Mouse (Mus musculus): ENCODE measurements around the gene Nudt16l1.

The Nudt16l1 gene

DNA sequence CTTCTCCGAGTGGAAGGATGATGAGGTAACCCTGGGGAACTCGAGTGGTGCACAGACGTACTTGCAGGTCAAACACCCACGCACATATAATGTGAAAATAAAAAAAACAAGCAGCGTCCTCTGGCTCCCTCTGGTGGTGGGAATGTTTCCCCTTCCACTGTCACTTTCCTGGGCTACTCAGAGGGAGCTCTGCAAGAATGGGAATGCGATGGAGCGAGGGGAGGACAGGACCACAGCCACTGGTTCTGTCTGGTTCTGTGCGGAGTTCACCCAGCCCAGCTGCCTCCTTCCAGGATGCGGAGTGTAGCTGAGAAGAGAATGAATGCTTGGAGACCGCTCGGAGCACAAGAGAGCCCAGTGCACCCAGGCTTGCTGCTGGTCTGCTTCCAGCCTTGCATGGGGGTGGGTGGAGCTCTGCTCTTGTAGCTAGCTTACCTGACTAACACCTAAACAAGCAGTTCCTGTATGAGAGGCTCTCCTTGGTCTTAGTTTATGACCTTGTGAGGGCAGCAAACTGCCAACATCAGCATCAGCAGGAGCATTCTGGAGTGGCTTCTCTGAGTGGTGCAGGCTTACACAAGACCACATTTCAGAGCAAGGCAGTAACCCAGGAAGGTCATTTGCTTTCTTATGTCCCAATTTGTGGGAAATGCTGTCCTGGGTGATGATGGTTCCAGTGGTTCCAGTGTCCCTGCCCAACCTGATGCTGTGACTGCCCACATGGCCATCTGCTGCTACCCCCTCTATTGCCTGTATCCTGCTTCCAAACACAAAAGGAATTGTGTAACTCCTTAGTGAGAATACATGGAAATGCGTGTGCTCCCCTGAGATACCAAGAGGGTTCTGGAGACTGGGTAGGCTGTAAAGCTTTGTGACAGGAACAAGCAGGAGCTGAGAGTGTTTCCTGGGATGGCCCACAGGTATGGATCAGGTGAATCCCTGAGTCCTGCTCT, 24.5 kb upstream of the Nudt16l1 start:
- peak; percentile 72 for DNase-seq (ENCODE audit: low read depth, low spot score)

- no peak for DNase-seq (ENCODE audit: low read depth, low spot score)
Observed at GRCm38 (mm10) chr16:4915931-4916330, 22.6 kb upstream of the Nudt16l1 start.

- no peak for DNase-seq (ENCODE audit: low read depth, low spot score)
Observed at GRCm38 (mm10) chr16:4916608-4917007, 22.0 kb upstream of the Nudt16l1 start.

DNA sequence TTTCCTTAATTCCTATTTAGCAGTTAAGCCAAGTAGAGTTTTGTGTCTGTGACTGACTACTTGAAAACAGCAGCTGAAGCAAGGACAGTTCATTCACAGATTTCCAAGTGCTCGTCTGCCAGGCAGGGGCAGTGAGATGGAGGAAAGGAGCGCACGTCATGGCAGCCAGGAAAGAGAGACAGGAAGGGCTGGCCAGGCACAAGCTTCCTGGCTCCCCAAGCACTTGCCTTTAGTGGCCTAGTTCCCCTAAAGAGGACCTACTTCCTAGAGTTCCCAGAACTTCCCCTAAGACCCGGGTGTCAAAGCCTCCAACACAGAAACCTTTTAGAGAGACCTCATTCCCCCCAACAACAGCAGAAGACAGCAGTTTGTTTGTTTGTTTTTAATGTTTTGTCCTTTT, 18.0 kb upstream of the Nudt16l1 start:
- DNase-seq (ENCODE audit: low read depth, low spot score), result no peak

DNA sequence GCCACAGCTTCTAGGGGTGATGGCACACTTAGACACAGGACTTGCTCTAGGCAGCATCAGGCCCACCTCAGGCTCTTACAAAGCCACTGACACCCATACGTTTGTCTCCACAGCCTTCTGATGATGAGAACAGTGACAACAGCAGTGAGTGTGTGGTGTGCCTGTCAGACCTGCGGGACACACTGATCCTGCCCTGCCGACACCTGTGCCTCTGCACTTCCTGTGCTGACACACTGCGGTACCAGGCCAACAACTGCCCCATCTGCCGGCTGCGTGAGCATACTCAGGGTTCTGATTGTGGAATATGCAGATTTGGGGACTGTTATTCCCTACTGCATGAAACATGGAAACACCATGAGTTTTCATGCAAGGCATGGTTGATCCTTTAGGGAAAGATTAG, 16.1 kb upstream of the Nudt16l1 start:
- no peak for DNase-seq (ENCODE audit: low read depth, low spot score)

GRCm38 (mm10) chr16:4923996-4924395, 14.6 kb upstream of the Nudt16l1 start:
- DNase-seq (ENCODE audit: low read depth, low spot score), result no peak

DNA sequence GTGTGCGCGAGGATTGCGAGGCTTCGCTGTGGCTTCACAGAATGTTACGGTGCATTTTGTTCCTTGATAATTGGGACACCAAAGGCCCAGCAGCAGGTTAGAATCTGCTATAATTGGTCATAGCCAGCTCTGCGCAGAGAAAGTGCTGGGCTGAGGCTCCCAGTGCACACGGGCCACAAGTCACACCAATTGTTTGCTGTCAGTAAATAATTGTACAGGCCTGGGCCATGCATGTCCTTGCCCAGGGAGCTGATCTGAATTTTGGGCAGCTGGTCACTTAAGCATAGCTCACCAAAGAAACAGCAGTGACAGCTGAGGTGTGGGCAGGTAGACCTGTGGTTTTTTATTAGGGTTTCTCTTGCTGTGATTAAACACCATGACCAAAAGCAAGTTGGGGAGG, 10.6 kb upstream of the Nudt16l1 start:
- DNase-seq (ENCODE audit: low read depth, low spot score), result no peak

- no peak for DNase-seq (ENCODE audit: low read depth, low spot score)
Observed at GRCm38 (mm10) chr16:4928474-4928873, 10.1 kb upstream of the Nudt16l1 start.

DNA sequence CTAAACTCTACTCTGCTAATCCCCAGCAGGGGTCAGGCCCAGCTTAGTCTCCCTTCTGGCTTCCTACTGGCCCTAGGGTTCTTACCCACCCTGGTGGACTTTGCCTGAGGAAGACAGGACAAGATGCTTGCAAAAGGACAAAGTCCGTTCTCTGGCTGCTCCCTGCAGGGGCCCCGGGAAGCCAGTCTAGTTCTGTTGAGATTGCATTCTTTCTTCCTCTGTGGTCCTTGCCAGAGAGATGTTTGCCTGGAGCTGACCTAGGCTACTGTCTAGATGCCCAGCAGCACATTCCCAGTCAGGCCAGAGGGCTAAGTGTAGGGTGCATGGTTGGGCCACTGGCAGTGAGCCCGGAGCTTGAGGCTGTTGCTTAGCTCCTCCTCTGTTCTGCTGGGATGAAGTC, 6.1 kb upstream of the Nudt16l1 start:
- no peak for DNase-seq (ENCODE audit: low read depth, low spot score)

- no peak for DNase-seq (ENCODE audit: low read depth, low spot score)
Observed at GRCm38 (mm10) chr16:4935430-4935829, 3.1 kb upstream of the Nudt16l1 start.

DNA sequence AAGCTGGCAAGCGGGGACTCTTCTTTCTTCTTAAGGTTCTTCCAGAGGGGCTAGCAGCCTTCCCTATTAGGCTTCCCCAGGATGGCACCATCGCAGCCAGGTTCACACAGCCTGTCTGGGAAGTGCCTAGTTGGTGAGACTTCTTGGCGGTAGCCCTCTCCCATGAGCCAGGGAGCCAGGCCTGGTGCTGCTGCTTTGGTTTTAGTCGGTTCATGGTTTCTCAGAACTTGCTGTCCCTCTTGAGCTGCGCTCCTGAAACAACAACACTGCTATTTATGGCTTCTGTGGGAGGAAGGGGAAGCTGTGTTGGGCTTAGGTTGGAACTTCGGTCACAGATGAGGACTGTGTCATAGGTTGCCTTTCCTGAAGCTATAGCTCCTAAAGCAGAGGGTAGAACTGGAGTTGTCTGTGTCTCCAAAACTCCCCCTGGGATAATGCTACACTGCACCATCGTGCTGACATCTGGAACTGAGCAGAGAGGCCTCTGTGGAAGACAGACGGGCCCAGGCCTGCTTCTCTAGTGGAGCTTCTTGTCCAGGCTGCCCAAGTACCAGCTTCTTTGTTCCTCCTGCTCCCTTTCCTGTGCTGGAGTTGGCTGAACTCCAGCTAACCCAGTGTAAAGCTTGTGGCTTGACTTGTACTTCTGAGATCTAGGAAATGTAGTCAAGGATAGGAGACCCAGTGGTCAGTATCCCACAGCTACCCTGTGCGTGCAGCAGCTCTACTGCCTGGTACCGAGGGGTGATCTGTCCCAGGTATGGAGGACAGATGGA, 2.4 kb upstream of the Nudt16l1 start:
- DNase-seq (ENCODE audit: low read depth, low spot score), result no peak

DNA sequence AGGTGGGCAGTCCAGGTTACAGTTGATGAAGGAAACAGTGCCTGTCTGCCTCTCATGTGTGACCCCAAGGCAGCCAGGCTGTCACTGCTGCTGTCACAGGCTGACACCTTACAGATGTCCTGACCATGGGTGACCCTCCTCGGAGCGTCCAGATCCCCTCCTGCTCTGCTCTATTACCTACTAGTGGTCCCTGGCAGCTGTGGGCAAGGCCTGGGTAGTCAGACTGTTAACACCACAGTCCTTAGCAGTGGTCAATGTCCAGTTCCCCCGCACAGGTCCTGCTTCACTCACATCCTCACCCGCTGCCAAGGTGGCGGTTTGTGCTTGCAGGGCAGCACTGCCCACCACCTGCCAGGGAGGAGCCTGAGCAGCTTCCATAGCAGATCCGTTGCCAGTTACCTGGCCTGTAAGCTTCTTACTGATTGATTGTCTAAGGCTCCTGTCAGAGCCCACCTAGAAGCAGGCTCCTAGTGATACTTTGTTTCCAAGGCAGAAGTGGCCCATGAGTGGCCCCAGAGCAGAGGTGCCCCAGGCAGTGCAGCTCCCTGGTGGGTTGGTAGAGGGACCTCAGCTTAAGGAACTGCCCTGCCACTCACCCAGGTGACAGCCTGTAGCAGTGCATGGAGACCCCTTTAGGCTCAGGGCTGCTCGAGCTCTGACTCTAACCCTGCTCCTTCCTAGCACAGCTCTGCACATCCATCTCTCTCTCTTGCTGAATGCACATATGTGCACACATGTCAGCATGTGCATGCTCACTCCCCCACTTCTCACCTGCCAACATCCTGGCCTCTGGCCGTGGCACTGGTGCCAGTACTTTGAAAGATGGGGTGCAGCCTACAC, 990 bp upstream of the Nudt16l1 start:
- no peak for DNase-seq (ENCODE audit: low read depth, low spot score)

DNA sequence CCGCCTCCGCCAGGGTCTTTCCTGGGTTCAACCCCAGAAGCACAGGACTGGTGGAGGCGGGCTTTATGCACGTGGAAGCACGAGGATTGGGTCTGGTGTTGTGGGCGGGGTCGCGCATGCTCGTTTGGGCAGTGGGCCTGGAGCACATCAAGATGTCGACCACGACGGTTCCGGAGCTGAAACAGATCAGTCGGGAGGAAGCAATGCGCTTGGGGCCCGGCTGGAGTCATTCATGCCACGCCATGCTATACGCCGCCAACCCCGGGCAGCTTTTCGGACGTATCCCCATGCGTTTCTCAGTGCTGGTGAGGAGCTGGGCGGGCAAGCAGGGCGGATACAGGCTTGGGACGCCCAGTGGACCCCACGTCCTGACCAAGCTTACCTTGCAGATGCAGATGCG, 428 bp downstream of the Nudt16l1 start:
- peak; percentile 89 for DNase-seq (ENCODE audit: low read depth, low spot score)

GRCm38 (mm10) chr16:4939412-4939811, 851 bp downstream of the Nudt16l1 start:
- no peak for DNase-seq (ENCODE audit: low read depth, low spot score)

DNA sequence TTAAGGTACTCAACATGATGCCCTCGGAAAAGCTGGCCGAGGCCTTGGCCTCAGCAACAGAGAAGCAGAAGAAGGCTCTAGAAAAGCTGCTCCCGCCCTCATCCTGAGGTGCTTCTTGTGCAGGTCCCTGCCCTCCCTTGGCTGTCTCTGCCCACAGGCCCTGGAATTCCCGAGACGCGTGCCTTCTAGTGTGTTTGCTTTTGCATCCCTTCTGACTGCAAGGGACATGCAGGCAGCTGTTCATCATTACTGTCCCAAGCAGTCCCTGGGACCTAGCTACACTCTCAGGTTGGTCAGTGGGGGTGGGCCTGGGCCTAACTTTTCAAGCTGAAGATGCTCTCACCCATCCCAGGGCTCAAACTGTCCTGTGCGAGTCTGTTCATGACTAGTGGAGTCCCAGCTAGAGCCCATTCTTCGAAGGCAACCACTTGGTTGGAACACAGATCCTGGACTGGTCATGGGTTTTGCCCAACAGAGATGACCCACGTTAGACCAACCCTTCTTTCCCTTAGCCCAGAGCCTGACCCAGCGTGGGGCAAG, 1.8 kb downstream of the Nudt16l1 start:
- DNase-seq (ENCODE audit: low read depth, low spot score), result no peak

GRCm38 (mm10) chr16:4941016-4941415, 2.5 kb downstream of the Nudt16l1 start:
- no peak for DNase-seq (ENCODE audit: low read depth, low spot score)

- no peak for DNase-seq (ENCODE audit: low read depth, low spot score)
Observed at GRCm38 (mm10) chr16:4942868-4943267, 4.3 kb downstream of the Nudt16l1 start.

GRCm38 (mm10) chr16:4943431-4943830, 4.9 kb downstream of the Nudt16l1 start:
- no peak for DNase-seq (ENCODE audit: low read depth, low spot score)

- no peak for DNase-seq (ENCODE audit: low read depth, low spot score)
Observed at GRCm38 (mm10) chr16:4945415-4945814, 6.9 kb downstream of the Nudt16l1 start.

DNA sequence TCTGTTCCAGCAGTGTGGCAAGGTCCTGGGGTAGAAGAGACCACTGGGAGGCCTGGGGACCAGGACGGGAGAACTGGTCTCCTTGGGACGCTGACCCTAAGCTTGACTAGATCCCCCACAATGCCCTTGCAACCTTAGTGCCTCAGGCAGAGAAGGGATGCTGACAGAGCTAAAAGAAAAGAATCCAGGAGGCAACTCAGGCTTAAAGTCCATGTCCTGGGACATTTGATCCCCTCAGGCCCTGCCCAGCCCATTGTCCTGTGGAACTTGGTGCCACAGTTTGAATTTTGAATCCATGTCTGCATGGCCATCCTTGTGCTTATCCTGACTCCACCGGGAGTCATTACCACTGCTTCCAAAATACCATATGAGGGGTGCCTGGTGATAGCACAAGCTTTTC, 7.6 kb downstream of the Nudt16l1 start:
- no peak for DNase-seq (ENCODE audit: low read depth, low spot score)

GRCm38 (mm10) chr16:4947378-4947777, 8.8 kb downstream of the Nudt16l1 start:
- no peak for DNase-seq (ENCODE audit: low read depth, low spot score)

DNA sequence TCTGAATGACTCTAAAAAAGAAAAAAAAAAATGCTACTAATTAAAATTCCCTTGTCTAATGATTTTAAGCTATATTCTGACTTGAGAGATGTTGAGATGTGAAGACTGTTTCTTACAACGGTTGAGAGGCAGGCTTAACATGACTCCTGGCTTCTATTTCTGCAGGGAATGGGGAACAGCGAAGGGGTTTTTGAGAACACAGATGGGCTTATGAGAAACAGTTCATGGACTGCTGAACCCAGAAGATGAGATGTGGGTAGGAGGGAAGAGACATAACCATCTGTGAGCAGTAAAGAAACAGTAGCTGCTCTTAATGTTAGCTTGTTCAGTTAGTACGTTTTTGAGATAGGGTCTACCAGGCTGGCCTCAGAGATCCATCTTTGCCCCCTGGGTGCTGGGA, 18.0 kb downstream of the Nudt16l1 start:
- DNase-seq (ENCODE audit: low read depth, low spot score), result peak; percentile 62

Measured in telencephalon, adult 2 months (tissue).